Comparison of ENCODE assay signal across 19 mouse cellular contexts in the genomic region with DNA sequence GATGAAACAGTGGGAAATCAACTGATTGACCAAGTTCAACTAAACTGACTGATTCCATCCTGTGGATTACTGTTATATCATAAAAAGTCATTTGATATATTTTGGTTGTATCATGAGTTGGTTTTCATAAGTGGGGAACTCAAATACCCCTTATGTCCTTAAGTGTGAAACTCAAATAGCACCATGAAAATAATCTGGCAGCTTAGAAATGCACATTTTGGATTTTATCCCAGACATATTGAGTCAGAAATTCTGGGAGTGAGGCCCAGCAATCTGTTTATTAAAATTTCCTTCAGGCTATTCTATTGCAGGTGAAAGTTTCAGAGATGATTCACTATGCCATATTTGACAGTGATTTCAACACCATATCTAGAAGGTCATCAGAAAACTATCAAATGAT.
DNase-seq lines count a peak whose midpoint lies in the region; ATAC-seq and TF ChIP-seq lines count a peak whose summit lies in the region.
"Had no signal": no experiment of that assay in that cellular context is flagged by ENCODE, and none has a peak within 500 bp of the region (broad histone marks: within the 10 kb centered on the region; RNA-seq: fewer than 3 reads in every experiment).

No protein-coding gene starts in this region.

- intact Hi-C loops in left cerebral cortex, postnatal 14 days (cut with DNase I), result no loop called here

- H3K27me3 ChIP-seq in hindbrain, embryonic 11.5 days (ENCODE audit: control insufficient read depth, insufficient read depth, low read length), result no peaks in the 10 kb centered on the region
- H3K27me3 ChIP-seq: embryonic facial prominence, embryonic 13.5 days had no signal

- DNase-seq in cerebellum, postnatal 10 days, result peak; percentile 8 to 18
- DNase-seq in left cerebral cortex, adult 11 months (ENCODE audit: low spot score), result peak; percentile 6
- no peak for DNase-seq in left cerebral cortex, adult 18-20 months (ENCODE audit: low spot score in 2 of 2)
- DNase-seq in left cerebral cortex, postnatal 14 days (ENCODE audit: low spot score in 2 of 2), result peak; percentile 5 to 36
- DNase-seq in hindbrain, embryonic 11.5 days (ENCODE audit: low spot score), result no peak
- DNase-seq in spleen, adult 12 weeks (ENCODE audit: low spot score), result no peak
- DNase-seq: adrenal gland, postnatal 10 days; cerebellum, adult 9-10 months; kidney, adult 18-20 months; kidney, postnatal 10 days; lung, adult 2 months; lung, postnatal 36 days; right cerebral cortex, postnatal 14 days; thymus, postnatal 25 days had no signal

- TF ChIP-seq POLR2A in embryonic fibroblast, embryonic 13.5 days (IDR thresholded peaks at IDR 0.05; ENCODE audit: low read depth, low read length), result no peak

- ATAC-seq in cerebellum, adult (ENCODE audit: insufficient number of reproducible peaks, low FRiP score, low TSS enrichment), result no peak
- no peak for ATAC-seq in hindbrain, embryonic 11.5 days (ENCODE audit: low FRiP score)

- no peaks in the 10 kb centered on the region for H3K36me3 ChIP-seq in hindbrain, embryonic 11.5 days (ENCODE audit: control insufficient read depth, insufficient read depth, low read length)
- H3K36me3 ChIP-seq: embryonic facial prominence, embryonic 13.5 days; midbrain, embryonic 10.5 days had no signal

- H3K9ac ChIP-seq in hindbrain, embryonic 11.5 days (ENCODE audit: low read depth, low read length), result no peak overlapping the region
- H3K9ac ChIP-seq: embryonic facial prominence, embryonic 13.5 days had no signal

- H3K9me3 ChIP-seq in hindbrain, embryonic 11.5 days (ENCODE audit: control insufficient read depth, low read length), result no peaks in the 10 kb centered on the region
- H3K9me3 ChIP-seq: embryonic facial prominence, embryonic 13.5 days; midbrain, embryonic 10.5 days had no signal

- no peaks in the 10 kb centered on the region for H3K4me1 ChIP-seq in embryonic fibroblast, embryonic 13.5 days (ENCODE audit: control insufficient read depth, insufficient read depth, low read length)
- H3K4me1 ChIP-seq in hindbrain, embryonic 11.5 days (replicated peaks; ENCODE audit: control insufficient read depth, insufficient read depth, low read length), result no peaks in the 10 kb centered on the region
- H3K4me1 ChIP-seq: embryonic facial prominence, embryonic 13.5 days; midbrain, embryonic 10.5 days had no signal

- TF ChIP-seq CTCF in embryonic fibroblast, embryonic 13.5 days (IDR thresholded peaks at IDR 0.05; ENCODE audit: borderline replicate concordance, insufficient read depth, low read length), result no peak

- no peak overlapping the region for H3K4me2 ChIP-seq in hindbrain, embryonic 11.5 days (replicated peaks; ENCODE audit: low read depth, low read length)
- H3K4me2 ChIP-seq: embryonic facial prominence, embryonic 13.5 days had no signal

- H3K4me3 ChIP-seq in embryonic fibroblast, embryonic 13.5 days (ENCODE audit: insufficient read depth, low read length), result no peak overlapping the region
- no peak overlapping the region for H3K4me3 ChIP-seq in hindbrain, embryonic 11.5 days (ENCODE audit: low read depth, low read length)
- H3K4me3 ChIP-seq: embryonic facial prominence, embryonic 13.5 days; midbrain, embryonic 10.5 days had no signal

- H3K27ac ChIP-seq in embryonic fibroblast, embryonic 13.5 days (ENCODE audit: insufficient read depth, low read length), result 0 out of 2 replicates have a peak overlapping the region, but pooled peaks have one; percentile 59
- H3K27ac ChIP-seq in hindbrain, embryonic 11.5 days (ENCODE audit: low read depth, low read length), result no peak overlapping the region
- H3K27ac ChIP-seq: embryonic facial prominence, embryonic 13.5 days; midbrain, embryonic 10.5 days; stomach, postnatal 0 days had no signal

Comparison
In these comparisons a context has a peak if more than half of its experiments do, and no peak if none do; other contexts are left out.
1. DNase-seq: peak in cerebellum, postnatal 10 days (2 of 2), left cerebral cortex, adult 11 months (single experiment) and left cerebral cortex, postnatal 14 days (2 of 2); none in left cerebral cortex, adult 18-20 months (0 of 2), hindbrain, embryonic 11.5 days (single experiment) and spleen, adult 12 weeks (single experiment).